Mouse (Mus musculus) erythroblast, adult 5-6 weeks (primary cell): ENCODE measurements around the gene Gm10974. TPM values are rescaled to one million over a fixed set of nuclear protein-coding genes. Genes with fewer than 3 reads are reported as not detected.

Experiments used
- ATAC-seq: replicated peaks from 2 replicates; pipeline ENCODE4 v1.8.0; 2016; ENCODE audit warnings: moderate number of reproducible peaks, mild to moderate bottlenecking, moderate TSS enrichment, inconsistent platforms; ENCODE audit not compliant: poor library complexity, low FRiP score, severe bottlenecking
- total RNA-seq, 2 experiments: library from RNA; stranded (forward) in 1 of 2; stranded (reverse) in 1 of 2; fragments of 150-400 nt in 1 of 2; fragments of 200-764, 138-1000 nt in 1 of 2; gene quantifications; 2 replicates each; pipeline versions ENCODE4 v1.2.3 to v1.2.4; 2015 to 2017; ENCODE audit warnings: low replicate concordance in 2 of 2

Gene Gm10974
- total RNA-seq, 2 experiments from 2014 or later: not detected

DNA sequence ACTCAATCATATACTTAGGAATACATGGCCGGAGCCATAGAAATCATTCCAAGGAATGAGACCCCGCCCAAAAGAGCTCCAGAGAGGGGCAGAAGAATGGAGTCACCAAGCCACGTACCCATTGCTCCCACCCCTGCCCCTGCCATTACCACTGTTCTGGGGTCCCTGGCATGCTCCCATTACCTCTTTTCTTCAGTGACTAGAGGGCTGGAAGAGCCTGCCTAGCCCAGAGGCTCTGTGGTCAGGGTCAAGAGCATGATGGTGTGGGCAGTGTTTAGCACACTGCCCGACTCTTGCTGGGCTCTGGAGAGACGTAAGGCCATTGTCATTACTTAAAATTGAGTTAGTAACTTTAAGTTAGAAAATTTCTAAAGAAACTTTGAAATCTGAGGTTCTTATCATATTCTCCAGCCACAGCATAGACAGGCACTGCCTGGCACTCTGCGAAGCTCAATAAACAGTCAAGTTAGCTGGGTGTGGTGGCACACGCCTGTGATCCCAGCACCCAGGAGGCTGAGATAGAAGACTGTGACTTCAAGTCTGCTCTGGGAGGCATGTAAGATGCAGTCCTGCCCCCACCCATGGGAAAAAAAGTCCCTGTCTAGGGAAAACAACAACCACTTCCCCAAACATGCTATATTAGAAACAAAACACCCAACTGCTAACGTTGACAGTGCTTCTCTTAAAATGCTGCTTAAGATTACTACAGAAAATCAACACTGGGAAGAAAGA lies 9.7 kb upstream of the Gm10974 start:
- ATAC-seq: no peak

DNA sequence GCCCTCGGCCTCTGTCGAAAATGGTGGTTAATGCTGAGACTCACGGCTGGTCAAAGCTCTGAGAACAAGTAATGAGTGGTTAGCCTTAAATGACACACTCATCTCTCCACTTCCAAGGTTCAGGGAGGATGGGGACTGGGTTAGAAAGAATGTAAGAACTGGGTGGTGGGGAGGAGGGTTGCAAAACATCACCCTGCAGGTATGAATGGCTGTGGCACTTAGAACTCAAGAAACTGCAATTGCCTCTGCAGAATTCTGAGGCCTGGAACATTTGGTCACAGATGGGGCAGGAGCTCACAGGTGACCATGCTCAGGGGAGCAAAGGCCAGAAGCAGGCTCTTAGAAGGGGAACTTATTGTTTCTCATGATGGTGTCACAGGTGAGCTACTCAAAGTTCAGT lies 7.2 kb upstream of the Gm10974 start:
- no peak for ATAC-seq

DNA sequence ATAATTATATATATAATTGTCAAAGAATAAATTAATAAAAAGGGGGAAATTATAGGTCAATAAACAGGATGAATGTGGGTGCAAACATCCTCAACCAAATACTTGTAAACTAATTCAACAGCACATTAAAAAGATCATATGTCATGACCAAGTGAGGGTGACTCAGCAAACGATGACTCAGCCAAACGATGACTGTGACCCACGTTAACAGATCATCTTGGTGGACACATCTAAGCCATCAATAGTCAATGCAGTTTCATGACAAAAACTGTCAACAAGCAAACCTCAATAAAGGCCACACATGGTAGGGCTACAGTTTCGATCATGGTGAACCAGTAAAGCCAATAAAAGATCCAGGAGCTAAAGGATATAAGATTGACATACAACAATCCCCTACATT lies 6.7 kb upstream of the Gm10974 start:
- no peak for ATAC-seq

DNA sequence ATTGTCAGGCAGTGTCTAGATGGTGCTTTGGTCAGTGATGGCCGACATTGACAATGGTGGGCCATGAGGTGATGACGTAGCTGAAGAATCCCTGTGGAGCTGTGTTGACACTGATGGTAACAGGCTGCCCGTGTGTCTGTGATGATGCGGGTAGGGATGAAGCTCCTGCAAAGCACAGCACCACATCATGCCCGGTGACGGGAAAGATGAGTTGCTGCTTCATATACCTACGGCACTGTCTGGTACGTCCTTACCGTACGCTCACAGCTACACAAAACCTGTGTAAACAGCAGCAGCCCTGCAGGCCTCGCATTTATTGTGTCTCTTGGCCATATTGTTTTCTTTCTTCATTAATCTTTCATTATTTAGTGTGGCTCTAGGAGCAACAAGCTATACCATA lies 1.2 kb upstream of the Gm10974 start:
- no peak for ATAC-seq

DNA sequence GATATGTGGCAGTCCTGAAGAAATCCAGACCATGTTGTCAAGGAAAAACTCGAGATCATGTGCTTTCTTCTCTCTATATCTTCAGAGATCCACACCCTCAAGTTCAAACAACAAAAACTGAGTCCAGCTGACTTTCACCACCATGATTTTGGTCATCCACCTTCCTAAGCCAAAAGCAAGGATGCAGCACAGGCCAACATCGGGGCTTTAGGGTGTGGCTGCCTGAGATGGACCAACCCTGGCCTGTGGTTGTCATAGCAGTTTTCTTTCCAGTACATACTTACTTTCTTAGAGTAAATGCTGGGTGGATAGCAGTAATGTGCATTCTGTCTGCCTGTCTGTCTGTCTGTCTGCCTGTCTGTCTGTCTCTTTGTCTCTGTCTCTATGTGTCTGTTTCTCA lies 294 bp upstream of the Gm10974 start:
- no peak for ATAC-seq

DNA sequence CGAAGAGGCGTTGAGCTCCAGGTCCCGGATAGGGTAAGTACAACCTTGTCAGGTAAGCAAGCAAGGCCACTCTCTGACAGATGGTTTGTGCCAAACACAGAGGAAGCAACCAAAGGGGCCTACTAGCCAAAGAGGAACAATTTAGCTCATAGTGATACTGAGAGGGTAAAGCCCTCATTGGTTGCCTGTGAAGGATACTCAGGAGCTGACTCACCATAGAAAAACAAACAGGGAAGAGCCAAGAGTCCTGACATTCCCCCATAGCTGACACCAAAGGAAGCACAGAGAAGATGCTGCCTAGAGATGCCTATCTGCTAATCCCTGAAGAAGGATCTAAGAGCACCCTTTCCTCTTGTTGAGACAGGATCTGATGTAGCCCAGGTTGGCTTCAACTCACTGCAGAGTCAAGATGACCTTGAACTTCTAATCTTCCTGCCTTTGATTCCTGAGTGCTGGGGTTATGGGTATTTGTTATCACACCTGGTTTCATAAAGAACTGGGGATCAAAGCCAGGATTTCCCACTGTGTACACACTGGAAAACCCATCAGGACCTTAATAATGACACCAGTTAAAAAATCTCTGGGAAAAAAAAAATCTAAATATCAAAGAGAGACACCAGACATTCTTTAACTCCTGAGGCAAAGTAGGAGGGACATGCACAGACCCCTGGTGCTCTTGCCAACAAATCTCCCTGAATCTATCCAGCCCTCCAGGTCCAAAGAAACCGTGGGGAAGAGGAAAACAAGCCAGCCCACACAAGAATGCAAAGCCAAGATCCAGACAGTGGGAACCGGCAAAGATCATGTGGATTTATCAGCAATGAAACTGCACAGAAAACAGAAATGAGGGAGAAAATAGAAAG lies 3.6 kb downstream of the Gm10974 start:
- no peak for ATAC-seq

DNA sequence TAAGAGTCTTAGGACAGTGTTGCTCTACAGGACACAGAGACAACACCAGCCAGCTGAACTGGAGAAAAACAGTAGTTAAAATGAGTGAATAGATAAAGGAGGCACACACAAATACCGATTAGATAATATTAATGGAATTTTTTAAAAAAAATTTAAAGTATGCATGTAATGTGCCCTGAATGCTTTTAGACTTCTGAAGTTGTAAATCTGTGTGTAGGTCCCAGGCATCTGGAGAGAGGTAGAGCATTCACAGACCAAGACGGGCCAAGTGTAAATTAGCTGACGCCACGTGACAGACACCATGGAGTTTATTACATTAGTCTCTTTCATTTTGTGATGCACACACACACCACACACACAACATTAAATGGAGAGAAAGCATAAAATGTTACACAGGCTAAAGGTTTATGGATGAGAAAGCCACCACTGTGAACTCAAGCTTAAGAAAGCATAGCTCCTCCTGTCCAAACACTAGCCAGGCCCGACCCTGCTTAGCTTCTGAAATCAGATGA lies 4.3 kb downstream of the Gm10974 start:
- no peak for ATAC-seq

DNA sequence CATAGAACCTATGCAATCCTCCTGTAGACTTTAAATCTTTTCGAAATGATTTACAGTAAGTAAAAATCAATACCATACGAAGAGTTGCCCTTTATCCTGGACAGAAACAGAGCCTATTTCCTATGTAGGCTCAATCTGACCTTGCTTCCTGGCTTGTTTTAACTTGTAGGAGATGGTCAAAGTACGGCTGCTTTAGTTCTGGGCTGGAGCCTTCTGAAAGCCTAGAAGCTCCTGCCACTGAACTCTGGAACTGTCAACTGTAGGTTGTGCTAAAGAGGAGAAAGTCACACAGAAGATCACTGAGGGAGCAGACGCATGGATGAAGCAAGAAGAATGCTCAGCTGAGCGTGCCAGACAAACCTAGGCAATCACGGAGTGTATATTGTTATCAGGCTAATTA lies 5.3 kb downstream of the Gm10974 start:
- no peak for ATAC-seq

DNA sequence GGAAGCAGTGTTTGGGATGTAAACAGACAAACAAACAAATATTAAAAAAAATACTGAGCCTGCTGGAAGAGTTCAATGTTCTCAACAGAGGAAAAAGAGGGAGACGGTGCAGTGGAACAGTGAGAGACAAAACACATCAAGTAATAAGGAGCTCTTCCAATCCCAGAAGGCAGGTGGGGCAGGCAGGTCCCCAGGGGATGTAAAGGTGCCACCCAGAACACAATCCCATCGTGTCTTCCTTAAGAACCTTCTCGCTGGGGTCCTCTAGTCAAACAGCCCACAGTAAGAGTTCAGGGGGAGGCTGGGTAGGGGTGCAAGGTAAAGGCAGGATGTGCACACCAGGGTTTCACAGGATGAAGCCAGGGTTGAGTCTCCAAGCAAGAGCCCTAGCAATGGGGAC lies 7.7 kb downstream of the Gm10974 start:
- no peak for ATAC-seq

DNA sequence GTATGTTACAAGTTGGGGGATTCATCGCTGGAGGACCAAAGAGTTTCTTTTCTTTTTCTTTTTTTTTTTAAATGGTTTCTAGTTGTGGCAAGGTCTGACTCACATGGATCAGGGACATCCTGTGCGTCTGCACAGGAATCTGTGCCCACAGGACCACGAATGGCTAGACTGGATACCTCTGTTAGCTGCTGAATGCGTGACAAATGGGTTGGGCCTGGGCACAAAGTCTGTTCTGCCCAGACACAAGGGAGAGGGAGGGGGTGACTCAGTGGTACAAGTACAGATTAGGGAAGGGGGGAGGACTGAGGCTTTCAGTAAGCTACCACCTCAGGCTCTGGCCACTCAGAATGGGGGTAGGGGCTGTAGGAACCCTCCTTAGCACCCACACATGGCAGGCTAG lies 10.0 kb downstream of the Gm10974 start:
- no peak for ATAC-seq

DNA sequence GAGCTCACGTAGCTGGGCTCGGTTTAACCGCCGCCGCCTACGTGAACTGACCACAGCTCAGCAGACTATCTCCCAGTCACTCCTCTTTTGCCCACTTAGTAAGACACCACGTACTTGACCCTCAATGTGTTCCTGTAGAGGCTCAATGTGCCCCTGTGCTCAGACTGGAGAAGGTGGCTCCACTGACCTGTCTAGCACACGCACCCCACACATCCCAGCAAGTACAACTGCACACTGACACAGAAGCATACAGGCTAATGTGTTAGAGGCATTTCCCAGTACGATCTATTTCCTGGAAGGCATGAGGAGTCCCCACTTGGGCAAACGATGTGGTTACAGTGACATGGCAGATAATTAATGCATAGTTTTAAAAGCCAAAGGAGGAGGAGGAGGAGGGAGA lies 10.9 kb downstream of the Gm10974 start:
- no peak for ATAC-seq

DNA sequence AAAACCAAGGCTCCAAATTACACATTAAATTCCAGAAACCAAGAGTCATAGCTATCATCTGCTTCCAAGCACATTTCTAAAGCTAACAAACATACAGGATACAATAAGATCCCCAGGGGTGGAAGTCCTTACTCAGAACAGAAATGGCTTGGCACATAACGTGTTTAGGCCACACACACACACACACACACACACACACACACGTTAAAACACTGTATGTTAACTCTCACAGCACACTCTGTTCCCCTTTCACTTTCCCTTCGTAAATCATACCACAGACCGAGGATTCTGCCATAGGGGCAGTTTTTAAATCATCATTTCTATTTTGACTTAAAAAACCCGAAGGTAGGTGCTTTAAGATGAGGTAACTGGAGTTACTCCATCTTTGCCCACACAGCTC lies 18.5 kb downstream of the Gm10974 start:
- ATAC-seq: no peak

DNA sequence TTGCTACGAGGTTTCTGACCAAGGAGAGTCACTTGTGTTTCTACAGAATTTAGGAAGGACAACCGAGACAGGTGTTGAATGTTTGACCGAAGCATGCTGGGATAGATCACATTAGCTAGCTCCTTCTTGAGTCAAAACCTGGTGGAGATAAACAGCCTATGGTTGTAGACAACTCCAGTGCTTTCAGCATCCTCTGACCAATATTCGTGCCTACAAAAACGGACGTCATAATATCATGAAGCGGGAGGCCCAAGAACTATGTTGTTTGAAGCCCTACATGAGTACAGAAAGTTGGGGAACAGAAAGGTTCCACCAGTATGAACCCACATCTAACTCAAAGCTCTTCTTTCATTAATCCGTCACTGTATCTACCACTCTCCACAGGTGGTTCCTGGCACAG lies 19.2 kb downstream of the Gm10974 start:
- ATAC-seq: no peak

DNA sequence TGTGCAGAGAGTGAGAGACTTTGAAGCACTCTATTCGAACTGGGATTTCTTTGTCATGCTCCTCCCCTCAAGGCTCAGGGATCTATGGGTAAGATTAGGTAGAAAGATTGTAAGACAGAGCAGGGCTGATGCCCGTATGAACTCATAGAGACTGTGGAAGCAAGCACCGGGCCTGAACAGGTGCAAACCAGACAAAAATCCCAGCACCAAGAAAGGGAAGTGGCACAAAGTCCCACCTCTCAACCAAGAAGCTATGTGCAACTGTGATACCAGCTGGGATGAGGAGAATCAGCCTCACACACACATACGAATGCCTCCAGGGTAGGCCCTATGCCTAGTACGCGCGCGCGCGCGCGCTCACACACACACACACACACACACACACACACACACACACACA lies 20.1 kb downstream of the Gm10974 start:
- ATAC-seq: no peak

DNA sequence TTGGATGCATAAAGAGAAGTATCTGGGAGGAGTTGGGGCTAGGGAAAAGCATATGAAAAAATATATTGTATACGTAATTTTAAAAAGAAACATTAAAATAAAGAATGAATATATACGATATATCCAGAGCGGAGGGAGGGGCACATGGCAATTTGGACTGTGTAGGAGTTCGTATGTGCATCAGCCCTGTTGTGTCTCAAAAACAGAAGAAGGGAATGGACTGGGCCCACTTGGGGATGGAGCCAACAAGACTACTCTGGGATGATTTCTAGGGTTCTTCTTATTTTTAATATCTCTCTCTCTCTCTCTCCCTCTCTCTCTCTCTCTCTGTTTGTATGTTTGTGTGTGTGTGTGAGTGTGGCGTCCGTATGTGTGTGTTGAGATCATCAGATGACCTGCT lies 20.7 kb downstream of the Gm10974 start:
- no peak for ATAC-seq

DNA sequence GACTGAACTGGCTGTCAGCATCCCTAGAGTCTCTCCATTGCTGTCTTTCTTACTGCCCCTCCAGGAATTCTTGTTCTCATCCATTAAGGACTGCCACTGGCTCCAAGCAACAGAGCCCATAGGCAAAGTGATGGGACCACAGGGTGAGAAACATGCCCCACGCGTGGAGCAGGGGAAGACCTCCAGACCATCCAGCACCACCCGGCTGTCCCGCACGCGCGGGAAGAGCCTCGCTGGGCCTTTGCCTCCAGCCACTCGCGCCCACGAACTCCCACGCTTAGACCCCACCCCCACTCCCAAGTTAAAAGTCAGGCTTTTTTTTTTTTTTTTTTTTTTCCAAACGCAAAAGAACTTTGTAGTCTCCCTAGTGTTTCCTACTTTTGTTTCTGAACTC lies 21.7 kb downstream of the Gm10974 start:
- ATAC-seq: no peak

DNA sequence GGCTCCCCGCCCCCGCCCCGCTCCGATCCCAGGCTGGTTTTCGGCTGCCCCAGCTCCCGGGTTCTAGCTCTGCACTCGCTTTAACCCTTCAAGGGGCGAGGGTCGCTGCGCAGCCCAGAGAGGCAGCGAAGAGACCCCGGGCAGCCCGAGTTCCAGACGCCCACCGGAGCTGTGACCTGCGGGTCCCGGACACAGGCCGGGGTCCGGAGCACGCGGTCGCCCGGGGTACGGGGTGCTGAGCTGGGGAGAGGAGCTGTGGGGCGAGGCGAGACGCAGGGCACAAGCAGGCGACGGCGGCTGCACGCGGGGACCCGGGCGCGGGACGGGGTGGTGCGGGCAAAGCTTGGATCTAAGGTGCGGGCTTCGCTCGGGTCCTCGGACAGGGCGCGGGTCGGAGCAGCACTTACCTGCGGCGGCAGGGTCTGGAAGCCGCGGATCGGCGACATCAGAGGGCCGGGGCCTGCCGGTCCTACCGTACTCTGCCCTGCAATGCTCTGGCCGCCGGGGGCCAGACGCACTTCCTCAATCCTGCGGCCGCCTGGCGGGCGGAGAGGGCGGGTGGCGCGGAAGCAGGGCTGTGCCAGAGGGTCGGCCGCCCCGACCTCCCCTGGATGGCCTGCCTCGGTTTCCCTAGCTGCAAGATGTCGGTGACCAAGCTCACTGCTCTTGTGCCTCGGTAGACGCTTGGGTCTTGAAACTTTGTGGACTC lies 22.3 kb downstream of the Gm10974 start, which contains the start of gene Lrrk1:
Lrrk1 (minus strand) TSS at position 538 of the 709 bp plus-strand sequence.
- ATAC-seq: no peak

DNA sequence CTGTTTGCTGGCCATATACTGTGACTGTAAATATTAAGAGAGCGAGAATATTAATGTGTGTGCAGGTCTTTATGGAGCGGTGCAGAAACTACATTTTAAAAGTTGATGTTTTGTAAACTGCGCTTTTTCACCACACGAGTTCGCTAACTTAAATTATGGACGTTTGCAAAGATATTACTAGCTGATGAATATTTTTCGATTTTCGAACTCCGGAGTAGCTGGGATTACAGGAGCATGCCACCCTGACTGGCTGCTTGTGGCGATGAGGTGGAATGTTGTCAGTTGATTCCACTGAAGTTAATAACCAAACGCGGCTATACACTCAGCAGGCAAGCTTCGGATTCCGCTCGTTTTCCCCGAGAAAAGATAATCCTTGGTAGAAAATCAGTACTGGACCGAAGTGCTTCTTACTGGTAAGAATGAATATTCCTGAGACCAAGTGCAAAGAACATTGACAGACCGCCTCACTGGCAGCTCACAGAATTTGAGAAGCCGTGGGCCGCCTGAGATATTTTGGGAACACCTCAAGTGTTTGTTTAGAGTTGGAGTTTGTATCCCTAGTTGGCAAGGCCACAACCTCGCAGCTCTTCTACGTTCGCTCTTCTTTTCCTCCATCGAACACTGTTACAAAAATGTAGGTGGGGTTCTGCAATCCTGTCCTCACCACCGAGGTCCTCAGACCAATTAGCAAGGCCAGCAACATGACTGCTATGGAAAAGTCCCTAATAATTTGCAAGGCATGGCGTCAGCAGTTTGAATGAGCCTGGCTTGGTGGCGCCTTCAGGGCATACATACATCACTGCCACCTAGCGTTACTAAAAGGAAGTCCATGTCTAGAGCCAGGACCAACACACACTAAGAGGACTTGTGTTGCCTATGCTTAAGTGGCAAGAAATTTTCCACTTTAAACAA lies 23.2 kb downstream of the Gm10974 start:
- peak; percentile 82 for ATAC-seq

DNA sequence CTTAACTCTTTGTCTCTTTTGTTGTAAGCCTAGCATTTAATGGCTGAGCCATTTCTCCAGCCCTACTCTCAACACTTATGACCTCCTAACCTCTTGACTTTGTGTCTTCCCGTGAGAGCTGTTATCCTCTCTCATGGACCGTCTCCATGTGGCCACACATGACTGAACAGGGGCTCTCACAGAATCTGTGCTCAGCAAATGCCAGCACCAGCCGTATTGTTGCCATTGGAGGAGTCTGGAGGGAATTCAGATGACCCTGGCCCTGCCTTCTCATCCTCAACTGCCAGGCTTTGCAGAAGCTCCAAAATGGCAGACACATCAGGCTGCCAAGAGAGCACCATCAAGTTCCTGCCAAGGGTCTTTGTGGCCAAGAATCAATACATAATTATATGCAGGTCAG lies 31.6 kb downstream of the Gm10974 start:
- no peak for ATAC-seq
